Mouse (Mus musculus) left cerebral cortex, postnatal 14 days (tissue): ENCODE measurements at regions not wholly inside any gene's neighbourhood (a gene's known extent, or its start where the extent isn't known, plus 50 kb on each side); places are given as distances from the start of the nearest gene placed in this dataset.
"Not testable (repeated sequence)": the region's sequence is repeated elsewhere in the genome, so short reads cannot be mapped to it uniquely, and the experiment has no call there.

Experiments used
- DNase-seq, 2 experiments: peaks; one replicate each; pipeline ENCODE4 v3.0.0; 2021 to 2022; ENCODE audit warnings: low spot score in 2 of 2, mixed read lengths in 1 of 2
- intact Hi-C: fragments of 180-260 bp; cut with DNase I; formaldehyde crosslinking; loops from one replicate; pipeline ENCODE4 v1.15.1; 2025

GRCm38 (mm10) chr5:42884251-42884650, 348.7 kb upstream of the Cpeb2 start:
- DNase-seq: no peak
- intact Hi-C loops: no loop called here

DNA sequence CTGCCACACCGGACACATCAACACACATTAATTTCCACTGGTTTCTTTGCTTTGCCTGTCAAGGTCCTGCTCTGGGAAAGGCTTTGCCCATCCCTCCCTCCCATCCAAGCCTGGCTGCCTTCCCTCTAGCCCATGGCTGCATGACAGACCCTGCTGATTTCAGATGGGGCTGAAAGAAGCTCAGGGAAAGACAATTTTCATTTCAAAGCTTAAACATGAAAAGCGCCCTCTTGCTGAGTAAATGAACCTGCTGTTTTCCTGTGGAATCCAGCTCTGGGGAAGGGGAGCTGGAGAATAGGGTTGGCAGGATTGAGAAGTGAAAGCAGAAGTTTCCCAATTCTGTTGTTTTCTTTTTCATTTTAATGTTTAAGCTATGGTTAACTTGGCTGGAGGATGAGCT, 341.1 kb upstream of the Cpeb2 start:
- intact Hi-C loops: no loop called here
- DNase-seq: no peak

GRCm38 (mm10) chr5:42906136-42906535, 326.8 kb upstream of the Cpeb2 start:
- intact Hi-C loops: no loop called here
- DNase-seq: no peak

- intact Hi-C loops: no loop called here
- no peak for DNase-seq
These were observed 313.6 kb upstream of the Cpeb2 start for GRCm38 (mm10) chr5:42919328-42919727.

DNA sequence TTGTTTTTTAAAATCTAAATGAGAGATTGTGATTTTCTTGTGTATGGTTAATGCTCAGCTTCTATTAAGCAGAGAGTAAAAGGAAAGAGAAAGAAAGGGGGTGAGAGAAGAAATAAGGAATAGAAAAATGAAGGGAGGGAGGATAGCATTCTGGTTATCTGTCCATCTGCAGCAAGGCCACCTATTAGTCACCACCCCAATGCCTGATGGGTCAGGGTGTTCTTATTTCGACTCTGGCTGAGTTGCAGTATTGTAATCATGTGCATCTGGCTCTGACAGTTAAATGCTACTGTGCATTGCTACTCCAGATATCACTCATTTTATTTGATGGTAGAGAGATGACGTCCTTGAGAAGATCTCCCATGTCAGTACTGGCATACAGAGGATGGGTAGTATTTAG, 300.9 kb upstream of the Cpeb2 start:
- intact Hi-C loops: no loop called here
- DNase-seq: no peak

- intact Hi-C loops: no loop called here
- no peak for DNase-seq
These were observed 273.6 kb upstream of the Cpeb2 start for GRCm38 (mm10) chr5:42959296-42959862.

GRCm38 (mm10) chr5:42966952-42967351, 266.0 kb upstream of the Cpeb2 start:
- DNase-seq: not testable (repeated sequence)

DNA sequence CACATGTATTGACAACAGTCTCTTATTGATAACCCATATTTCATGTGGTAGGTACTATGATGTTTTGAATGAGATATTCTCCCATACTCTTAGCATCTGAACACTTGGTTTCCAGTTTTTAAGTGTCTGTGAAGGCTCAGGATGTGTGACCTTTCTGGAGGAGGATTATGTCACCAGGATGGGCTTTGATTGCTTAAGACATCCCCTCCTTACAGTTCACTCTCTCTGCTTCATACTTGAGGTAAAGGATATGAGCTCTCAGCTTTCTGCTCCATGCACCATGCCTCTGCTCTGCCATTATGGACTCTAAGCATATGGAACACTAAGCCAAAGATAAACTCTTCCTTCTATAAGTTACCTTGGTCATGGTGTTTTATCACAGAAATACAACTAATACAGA, 263.8 kb upstream of the Cpeb2 start:
- no peak for DNase-seq
- intact Hi-C loops: no loop called here

More at GRCm38 (mm10) chr5:42966952-42967351, 266.0 kb upstream of the Cpeb2 start:
- intact Hi-C loops: not testable (repeated sequence)

DNA sequence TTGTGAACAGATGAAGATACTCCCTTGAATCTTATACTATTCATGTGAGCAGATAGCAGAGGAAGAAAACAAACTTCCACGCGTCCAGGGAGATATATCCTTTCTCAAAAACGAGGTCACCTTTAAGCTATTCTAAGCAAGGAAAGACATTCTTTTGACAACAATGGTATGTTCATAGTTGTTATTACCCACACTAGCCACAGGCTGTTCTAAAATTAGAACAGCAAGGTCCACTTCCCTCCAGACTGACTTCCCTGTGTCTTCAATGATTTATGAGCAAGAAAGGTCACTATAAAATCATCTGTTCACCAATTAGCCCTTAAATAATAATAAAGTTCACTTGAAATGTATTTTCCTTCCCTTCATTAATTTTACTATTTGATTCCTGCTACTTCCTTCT, 263.3 kb upstream of the Cpeb2 start:
- intact Hi-C loops: no loop called here

DNA sequence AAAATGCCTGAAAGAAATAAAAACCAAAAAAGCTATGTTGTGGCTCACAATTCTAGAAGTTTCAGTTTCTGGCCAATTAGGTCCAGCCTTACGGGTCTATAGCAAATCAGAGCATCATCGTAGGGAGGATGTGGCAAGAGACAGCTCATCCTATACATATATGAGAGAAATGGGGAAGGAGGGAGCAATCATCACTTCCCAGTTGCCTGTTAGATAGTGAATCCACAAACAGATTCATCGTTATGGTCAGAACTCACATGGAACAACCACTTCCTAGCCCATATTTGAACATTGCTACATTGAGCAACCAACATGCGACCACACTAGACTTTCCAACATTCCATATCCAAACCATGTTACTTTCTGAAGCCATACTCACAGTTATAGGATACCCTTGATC, 255.9 kb upstream of the Cpeb2 start:
- intact Hi-C loops: no loop called here
- no peak for DNase-seq

More for the DNA sequence above, 263.3 kb upstream of the Cpeb2 start:
- DNase-seq: no peak

DNA sequence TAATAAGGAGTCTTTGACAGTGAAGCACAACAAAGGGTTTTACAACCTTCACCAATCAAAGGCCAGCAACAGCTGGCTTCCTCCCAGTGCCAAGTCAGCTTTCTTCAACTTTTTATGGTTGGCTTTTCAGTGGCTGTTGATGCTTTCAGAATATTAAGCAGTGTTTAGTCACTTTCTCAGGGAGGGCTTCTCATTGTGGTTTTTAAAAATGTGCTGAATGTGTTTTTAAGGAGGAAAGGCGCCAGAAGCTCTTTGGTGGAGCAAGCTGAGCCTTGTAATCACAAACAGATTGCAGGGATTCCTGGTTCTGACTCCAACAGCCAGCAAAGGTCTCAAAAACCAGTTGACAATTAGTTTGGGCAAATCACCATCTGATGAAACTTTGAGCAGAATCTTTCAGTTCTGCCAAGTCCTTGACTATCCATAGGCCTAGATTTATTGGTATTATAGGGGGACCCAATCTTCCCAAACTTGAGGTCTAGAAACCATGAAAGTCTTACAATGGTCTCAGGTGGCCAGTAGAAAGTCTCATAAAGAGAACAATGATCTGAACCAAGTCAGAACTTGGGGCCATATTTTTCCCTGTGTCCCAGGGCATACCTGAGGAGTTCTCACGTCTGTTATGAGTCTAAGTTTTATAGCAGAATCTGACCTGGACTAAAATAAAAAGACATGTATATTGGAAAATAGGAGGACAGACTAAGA, 251.9 kb upstream of the Cpeb2 start:
- no peak for DNase-seq
- intact Hi-C loops: no loop called here

DNA sequence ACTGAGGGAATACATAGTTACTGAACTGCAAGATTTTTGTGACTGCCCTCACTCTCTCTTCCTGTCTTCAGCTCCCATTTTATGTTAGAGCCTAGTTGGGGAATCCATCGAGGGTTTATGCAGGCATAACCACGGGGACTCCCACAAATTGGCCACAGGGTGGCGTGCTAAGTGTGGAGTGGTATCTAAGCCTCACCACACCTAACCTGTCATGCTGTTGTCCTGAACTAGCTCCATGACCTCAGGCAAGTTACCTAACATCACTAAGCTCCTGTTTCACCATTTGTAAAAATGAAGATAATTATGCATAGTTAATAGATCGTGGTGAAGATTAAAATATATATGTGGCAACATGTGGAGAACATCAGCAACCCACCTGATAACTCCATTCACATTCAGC, 246.8 kb upstream of the Cpeb2 start:
- intact Hi-C loops: no loop called here
- no peak for DNase-seq

DNA sequence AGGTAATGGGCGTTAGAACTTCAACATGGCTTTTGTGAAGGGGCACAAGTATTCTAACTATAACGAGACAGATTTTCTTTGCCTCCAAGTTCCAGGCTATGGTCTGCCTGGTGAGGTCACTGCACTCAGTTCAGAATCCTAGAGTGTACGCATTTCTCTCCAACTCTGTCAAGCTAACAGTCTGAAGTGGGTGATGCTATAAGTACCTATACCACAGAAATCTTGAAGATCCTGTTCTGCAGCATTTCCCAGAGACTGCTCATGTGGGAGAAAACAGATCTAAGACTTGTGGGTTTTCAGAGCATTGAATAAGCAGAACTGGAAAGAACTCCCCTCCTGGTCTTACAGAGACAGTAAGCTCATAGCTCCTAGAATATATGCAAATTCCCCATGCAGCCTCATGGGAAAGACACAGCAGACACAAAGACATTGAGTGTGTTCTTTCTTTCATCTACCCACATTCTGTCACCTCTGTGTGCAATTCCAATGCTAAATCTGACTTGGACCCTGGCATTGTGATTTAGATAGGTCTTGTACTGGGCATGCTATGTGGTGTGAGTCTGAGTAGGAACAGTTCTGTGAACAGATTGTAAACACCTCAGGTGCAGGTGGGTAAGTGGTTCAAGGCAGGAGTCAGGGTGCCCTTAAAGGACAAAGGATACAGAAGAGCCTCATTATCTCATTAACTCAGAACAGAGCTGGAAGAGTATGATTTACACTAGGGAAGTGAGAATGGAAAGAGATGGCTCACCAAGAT, 245.1 kb upstream of the Cpeb2 start:
- no peak for DNase-seq
- intact Hi-C loops: no loop called here

DNA sequence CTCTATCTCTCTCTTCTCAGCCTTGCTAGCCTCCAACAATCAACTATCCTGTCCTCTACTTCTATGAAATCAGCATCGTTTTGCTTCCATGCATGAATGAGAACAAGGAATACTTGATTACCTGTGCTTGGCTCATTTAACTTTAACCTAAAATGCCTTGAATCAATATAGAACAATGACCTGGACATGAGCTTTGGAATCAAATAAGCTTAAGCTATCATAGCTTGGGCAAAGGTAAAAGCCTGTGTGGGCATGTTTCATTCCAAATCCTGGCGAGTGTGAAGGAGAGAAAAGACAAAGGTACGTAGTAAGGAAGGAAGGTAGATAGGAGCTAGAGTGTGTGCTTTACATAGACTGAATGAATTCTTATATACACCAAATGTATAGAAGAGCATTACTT, 243.7 kb upstream of the Cpeb2 start:
- DNase-seq: no peak
- intact Hi-C loops: no loop called here

DNA sequence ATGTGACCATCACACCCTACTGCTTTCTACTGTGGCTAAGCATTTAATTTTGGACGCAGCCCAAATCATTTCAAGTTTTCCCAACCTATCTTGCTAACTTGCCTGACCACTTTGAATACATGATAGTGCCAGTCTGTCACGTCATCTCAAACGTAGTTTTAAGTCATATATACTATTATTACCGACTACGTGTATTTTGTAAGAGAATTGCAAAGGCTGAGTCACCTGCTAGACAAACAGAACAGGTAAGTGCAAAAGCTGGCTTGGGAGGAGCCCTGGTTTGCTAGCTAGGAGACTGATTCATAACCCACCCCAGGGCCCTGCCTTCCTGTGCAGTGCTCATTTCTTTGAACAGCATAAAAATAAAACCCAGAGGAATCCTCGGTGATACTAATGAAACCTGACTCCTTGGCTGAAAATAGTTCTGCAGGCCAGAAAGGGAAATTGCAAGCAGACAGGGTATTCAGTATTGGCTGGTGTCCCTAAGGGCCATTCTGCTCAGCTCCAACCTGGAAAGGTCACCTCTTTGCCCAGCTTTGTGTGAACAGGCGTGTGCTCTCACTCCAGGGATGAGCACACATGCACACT, 208.9 kb upstream of the Cpeb2 start:
- intact Hi-C loops: no loop called here
- DNase-seq: no peak

GRCm38 (mm10) chr5:43031285-43031684, 201.7 kb upstream of the Cpeb2 start:
- intact Hi-C loops: no loop called here

DNA sequence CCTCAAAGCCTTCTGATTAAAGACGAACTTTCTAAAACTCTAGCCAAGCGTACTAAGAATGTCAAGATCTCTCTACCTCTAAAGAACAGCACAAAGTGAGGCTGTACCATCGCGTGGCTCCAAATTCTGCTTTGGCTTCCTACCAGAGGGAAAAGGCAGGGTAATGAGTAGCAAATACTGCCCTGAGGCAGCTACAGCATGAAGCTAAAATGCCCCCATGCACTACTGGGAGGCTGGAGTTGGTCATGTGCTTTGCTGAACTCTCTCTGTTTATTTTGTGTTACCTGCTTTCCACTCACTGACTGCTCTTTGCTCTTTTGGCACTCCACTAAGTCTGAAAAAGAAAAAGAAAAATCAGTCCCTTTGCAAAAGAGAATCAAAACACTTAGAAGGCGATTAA, 201.1 kb upstream of the Cpeb2 start:
- intact Hi-C loops: no loop called here
- DNase-seq: no peak

More at GRCm38 (mm10) chr5:43031285-43031684, 201.7 kb upstream of the Cpeb2 start:
- DNase-seq: no peak

DNA sequence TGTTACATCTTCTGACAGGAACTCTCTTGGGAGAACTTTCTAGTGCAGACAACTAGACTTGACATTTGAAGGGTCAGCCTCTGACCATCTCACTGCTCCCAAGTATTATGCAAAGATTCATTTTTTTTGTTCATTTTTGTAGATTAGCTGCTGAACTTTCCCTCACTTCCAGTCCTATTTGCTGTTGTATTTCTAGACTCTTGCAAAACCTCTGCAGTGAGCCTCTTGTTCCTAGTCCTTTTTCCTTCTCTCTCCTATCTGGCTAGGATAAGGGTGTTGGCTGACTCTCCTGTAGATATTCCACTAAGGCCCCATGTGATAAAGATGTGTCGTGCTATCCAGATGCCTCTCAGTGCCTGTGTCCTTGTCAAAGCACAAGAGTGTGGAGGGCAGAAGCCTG, 198.5 kb upstream of the Cpeb2 start:
- intact Hi-C loops: no loop called here
- no peak for DNase-seq

- no peak for DNase-seq
These were observed 195.4 kb upstream of the Cpeb2 start for GRCm38 (mm10) chr5:43037592-43037991.

GRCm38 (mm10) chr5:43039525-43039924, 193.4 kb upstream of the Cpeb2 start:
- intact Hi-C loops: no loop called here
- DNase-seq: no peak

More at GRCm38 (mm10) chr5:43037592-43037991, 195.4 kb upstream of the Cpeb2 start:
- intact Hi-C loops: no loop called here
